10 mouse cellular contexts compared by ENCODE assay signal in genomic region chr5:136303409-136303983, GRCm38 (mm10). TPM values are rescaled to one million over a fixed set of nuclear protein-coding genes. Genes with fewer than 3 reads are reported as not detected.
DNase-seq lines count a peak whose midpoint lies in the region; ATAC-seq lines count a peak whose summit lies in the region.
"Had no signal": no experiment of that assay in that cellular context is flagged by ENCODE, and none has a peak within 500 bp of the region (broad histone marks: within the 10 kb centered on the region; RNA-seq: fewer than 3 reads in every experiment).

No protein-coding gene starts in this region.

- peaks cover 62% of the 10 kb centered on the region for H3K36me3 ChIP-seq in lung, embryonic 15.5 days
- peaks cover 14% of the 10 kb centered on the region for H3K36me3 ChIP-seq in intestine, embryonic 16.5 days (ENCODE audit: control insufficient read depth, insufficient read depth, low read length)

- 70% methylated on average over 19 of the region's 19 CpGs for WGBS in lung, embryonic 15.5 days
- WGBS in intestine, embryonic 16.5 days: 81% methylated on average over 17 of the region's 19 CpGs

- H3K4me3 ChIP-seq in lung, embryonic 15.5 days: no peak overlapping the region
- no peak overlapping the region for H3K4me3 ChIP-seq in intestine, embryonic 16.5 days (ENCODE audit: low read length)
- H3K4me3 ChIP-seq: gastrocnemius, adult 2 months had no signal

- no peak overlapping the region for H3K4me2 ChIP-seq in lung, embryonic 15.5 days
- H3K4me2 ChIP-seq in intestine, embryonic 16.5 days (ENCODE audit: low read depth, low read length): no peak overlapping the region

- H3K9ac ChIP-seq in lung, embryonic 15.5 days: no peak overlapping the region
- H3K9ac ChIP-seq in intestine, embryonic 16.5 days (ENCODE audit: low read depth, low read length): no peak overlapping the region

- peak overlapping the region; percentile 44; the same call in 1 of the 2 replicates for H3K27ac ChIP-seq in lung, embryonic 15.5 days
- H3K27ac ChIP-seq in intestine, embryonic 16.5 days (ENCODE audit: low read length): 0 out of 2 replicates have a peak overlapping the region, but pooled peaks have one; percentile 4
- H3K27ac ChIP-seq: gastrocnemius, adult 2 months had no signal

- no peaks in the 10 kb centered on the region for H3K27me3 ChIP-seq in lung, embryonic 15.5 days
- no peaks in the 10 kb centered on the region for H3K27me3 ChIP-seq in intestine, embryonic 16.5 days (replicated peaks; ENCODE audit: control insufficient read depth, insufficient read depth, low read length)

- peaks cover 7% of the 10 kb centered on the region; the same call in 1 of the 2 replicates for H3K4me1 ChIP-seq in lung, embryonic 15.5 days
- no peaks in the 10 kb centered on the region for H3K4me1 ChIP-seq in intestine, embryonic 16.5 days (ENCODE audit: control insufficient read depth, insufficient read depth, low read length)

- H3K9me3 ChIP-seq in lung, embryonic 15.5 days: no peaks in the 10 kb centered on the region
- no peaks in the 10 kb centered on the region for H3K9me3 ChIP-seq in intestine, embryonic 16.5 days (ENCODE audit: control insufficient read depth, low read length)

- peak; percentile 89; the same call in 1 of the 2 replicates for ATAC-seq in lung, embryonic 15.5 days (ENCODE audit: borderline replicate concordance, extremely low read depth, low FRiP score, low TSS enrichment)
- peak; percentile 80 for ATAC-seq in intestine, embryonic 16.5 days

- peak; percentile 36 to 39 for DNase-seq in heart, postnatal 14 days
- no peak for DNase-seq in heart, postnatal 36 days
- DNase-seq in lung, postnatal 25 days (ENCODE audit: low spot score): no peak
- peak; percentile 51 for DNase-seq in ZHBTc4 (ENCODE audit: low read depth, low spot score)
- DNase-seq in liver: no peak
- DNase-seq in left cerebral cortex, postnatal 4 days: no peak
- DNase-seq: gastrocnemius, adult 2 months; thymus, postnatal 14 days had no signal

- intact Hi-C loops in heart, postnatal 14 days (cut with DNase I): no loop called here
- intact Hi-C loops in heart, postnatal 36 days (cut with DNase I): no loop called here
- intact Hi-C loops in left cerebral cortex, postnatal 4 days (cut with DNase I): no loop called here

RNA-seq across cellular contexts. Expression of gene Sh2b2, which starts 57.1 kb away (rescaled TPM):
- 1 to 10 TPM; 1.6 TPM for total RNA-seq in heart, postnatal 14 days (2021)
- under 1 TPM; 0.43 to 0.83 TPM for total RNA-seq in heart, postnatal 36 days (2021)
- polyA plus RNA-seq in lung, embryonic 15.5 days (2015; fragmentation: Nextera tagmentation; extraction: Ambion mirVana): 4.9 and 5.0 TPM in 2 replicates
- polyA plus RNA-seq in intestine, embryonic 16.5 days (2015; fragmentation: Nextera tagmentation; extraction: Ambion mirVana): 2.2 TPM in 2 replicates
- total RNA-seq in left cerebral cortex, postnatal 4 days (2021): 10 to 100 TPM; 40.0 to 40.8 TPM

Comparison
In these comparisons a context has a peak if more than half of its experiments do, and no peak if none do; other contexts are left out.
1. DNase-seq: peak in heart, postnatal 14 days (2 of 2) and ZHBTc4 (single experiment); none in heart, postnatal 36 days (0 of 2), lung, postnatal 25 days (single experiment), liver (single experiment) and left cerebral cortex, postnatal 4 days (single experiment).
2. RNA of gene Sh2b2, which starts 57.1 kb away (total RNA-seq): 40.0 to 40.8 TPM in left cerebral cortex, postnatal 4 days; 1.6 TPM in heart, postnatal 14 days and 0.43 to 0.83 TPM in heart, postnatal 36 days; every median in the first group is over 10 times any median in the second.